Mouse (Mus musculus): ENCODE data around the gene Marc2. TPM values are rescaled to one million over a fixed set of nuclear protein-coding genes. Genes with fewer than 3 reads are reported as not detected.

The Marc2 gene
- polyA plus RNA-seq, 1 experiment from 2014 or later = 115 TPM

DNA sequence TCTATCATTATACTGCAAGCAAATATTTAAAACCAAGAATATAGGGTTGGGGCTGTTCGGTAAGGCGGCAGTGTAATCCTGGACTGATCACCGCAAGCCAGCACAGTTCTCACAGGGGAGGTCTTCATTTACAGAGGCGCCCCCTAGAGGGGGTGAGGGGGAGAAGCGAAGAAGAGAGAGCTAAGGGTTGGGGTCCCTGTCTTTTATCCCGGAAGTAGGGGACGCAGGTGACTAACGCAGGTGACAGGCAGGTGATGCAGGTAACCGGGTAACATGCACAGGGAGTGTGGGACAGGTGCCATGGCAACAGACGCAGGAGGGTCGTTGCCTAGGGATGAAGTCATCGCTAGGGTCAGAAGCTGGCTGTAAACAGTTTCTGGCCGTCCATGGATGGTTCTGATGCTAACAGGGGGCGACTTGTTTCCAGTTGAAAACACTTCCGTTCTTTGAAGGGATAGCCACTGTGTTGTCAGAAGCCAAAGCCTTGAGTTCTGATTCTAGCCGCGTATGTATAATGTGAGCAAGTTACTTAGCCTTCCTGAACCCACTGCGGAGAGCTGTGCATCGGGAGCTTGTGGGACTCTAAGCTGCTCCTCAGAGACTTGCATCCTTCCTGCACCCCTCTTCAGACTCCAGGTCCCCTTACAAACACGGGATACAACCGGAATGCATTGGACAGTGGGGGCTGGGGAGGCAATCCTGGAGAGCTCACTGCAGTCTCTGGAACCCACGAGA lies 69.0 kb downstream of the Marc2 start:
- WGBS = 30% methylated on average over 22 of the region's 22 CpGs
- no peaks in the 10 kb centered on the region for H3K4me1 ChIP-seq (replicated peaks)
- no peaks in the 10 kb centered on the region for H3K9me3 ChIP-seq (replicated peaks)
- H3K36me3 ChIP-seq = no peaks in the 10 kb centered on the region
- 0 out of 2 replicates have a peak, but pooled peaks cover 9% of the 10 kb centered on the region for H3K27me3 ChIP-seq
- H3K27ac ChIP-seq = no peak overlapping the region
- H3K4me3 ChIP-seq = no peak overlapping the region
- no peak for ATAC-seq (replicated peaks; ENCODE audit: insufficient number of reproducible peaks, insufficient read depth, low FRiP score, low read depth)
- no peak overlapping the region for H3K9ac ChIP-seq
- no peak overlapping the region for H3K4me2 ChIP-seq

- WGBS = 59% methylated on average over 9 of the region's 9 CpGs
Observed at GRCm38 (mm10) chr1:184775289-184775688, 71.0 kb downstream of the Marc2 start.

DNA sequence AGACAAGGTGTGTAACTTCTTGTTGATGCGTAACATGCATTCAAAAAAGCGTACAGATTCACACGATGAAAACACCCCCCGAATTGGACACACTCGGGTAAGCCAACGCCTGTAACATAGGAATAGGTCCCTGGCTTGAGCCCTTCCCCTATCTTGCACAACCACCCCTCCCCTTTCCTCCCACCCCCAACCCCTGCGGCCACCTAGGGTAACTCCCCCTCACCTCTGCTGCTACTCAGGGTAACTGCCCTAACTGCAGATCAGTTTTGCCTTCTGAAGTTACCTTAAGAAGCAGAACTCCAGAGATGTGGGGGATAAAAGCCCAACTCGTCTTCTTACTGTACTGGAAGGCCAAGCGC lies 74.4 kb downstream of the Marc2 start:
- Histone ChIP-seq H3K4me3 (no peak overlapping the region), H3K9me3 (replicated peaks) (no peaks in the 10 kb centered on the region), H3K4me1 (replicated peaks) (peaks cover 12% of the 10 kb centered on the region), H3K4me2 (peak overlapping the region; percentile 58), H3K27ac (no peak overlapping the region), H3K27me3 (0 out of 2 replicates have a peak, but pooled peaks cover 5% of the 10 kb centered on the region), H3K9ac (no peak overlapping the region), H3K36me3 (no peaks in the 10 kb centered on the region)
- no peak for ATAC-seq (replicated peaks; ENCODE audit: insufficient number of reproducible peaks, insufficient read depth, low FRiP score, low read depth)
- 15% methylated on average over 9 of the region's 9 CpGs for WGBS

More at GRCm38 (mm10) chr1:184775289-184775688, 71.0 kb downstream of the Marc2 start:
- Histone ChIP-seq H3K27me3 (0 out of 2 replicates have a peak, but pooled peaks cover 9% of the 10 kb centered on the region), H3K9me3 (replicated peaks) (no peaks in the 10 kb centered on the region), H3K36me3 (no peaks in the 10 kb centered on the region), H3K4me2 (no peak overlapping the region), H3K4me1 (replicated peaks) (peaks cover 12% of the 10 kb centered on the region), H3K27ac (no peak overlapping the region), H3K4me3 (no peak overlapping the region), H3K9ac (no peak overlapping the region)
- no peak for ATAC-seq (replicated peaks; ENCODE audit: insufficient number of reproducible peaks, insufficient read depth, low FRiP score, low read depth)

- ATAC-seq (replicated peaks; ENCODE audit: insufficient number of reproducible peaks, insufficient read depth, low FRiP score, low read depth) = peak; percentile 62; the same call in 1 of the 2 replicates
- H3K27ac ChIP-seq = peak overlapping the region; percentile 53
- 7% methylated on average over 18 of the region's 18 CpGs for WGBS
- H3K4me2 ChIP-seq = peak overlapping the region; percentile 58
- peak overlapping the region; percentile 19 for H3K4me3 ChIP-seq
- H3K27me3 ChIP-seq = 0 out of 2 replicates have a peak, but pooled peaks cover 5% of the 10 kb centered on the region
- H3K9ac ChIP-seq = 0 out of 2 replicates have a peak overlapping the region, but pooled peaks have one; percentile 17
- no peaks in the 10 kb centered on the region for H3K36me3 ChIP-seq
- peaks cover 12% of the 10 kb centered on the region for H3K4me1 ChIP-seq (replicated peaks)
- H3K9me3 ChIP-seq (replicated peaks) = no peaks in the 10 kb centered on the region
Observed at GRCm38 (mm10) chr1:184771202-184771890, 74.9 kb downstream of the Marc2 start.

GRCm38 (mm10) chr1:184763866-184764265 lies 82.4 kb downstream of the Marc2 start:
- ATAC-seq (replicated peaks; ENCODE audit: insufficient number of reproducible peaks, insufficient read depth, low FRiP score, low read depth) = no peak
- Histone ChIP-seq H3K36me3 (no peaks in the 10 kb centered on the region), H3K4me3 (no peak overlapping the region), H3K4me1 (replicated peaks) (no peaks in the 10 kb centered on the region), H3K27ac (no peak overlapping the region), H3K4me2 (no peak overlapping the region), H3K9ac (no peak overlapping the region), H3K27me3 (no peaks in the 10 kb centered on the region), H3K9me3 (replicated peaks) (no peaks in the 10 kb centered on the region)
- 48% methylated on average over 3 of the region's 3 CpGs for WGBS

MicroRNAs within 50 kb of the gene (microRNA counts, 519-probe panel; counts per million panel counts)
- 3,165 counts per million, percentile 76 among the panel's probes with 10 or more counts for microRNA mmu-miR-1981

Small RNAs within 50 kb of the gene (microRNA-seq; reads per million reads assigned to microRNA genes)
- 141 reads per million, percentile 54 among the genes with 10 or more reads in this experiment for gene Mir1981

Other genes starting within 250 kb of the Marc2 start
- 10.9 and 12.0 TPM in 2 replicates for gene Hlx, start 113.8 kb downstream of the Marc2 start, polyA plus RNA-seq (2015; fragmentation: Nextera tagmentation; extraction: Ambion mirVana)
- gene Marc1, start 35.1 kb downstream of the Marc2 start, polyA plus RNA-seq (2015; fragmentation: Nextera tagmentation; extraction: Ambion mirVana) = 0.39 TPM in 1 of 2 replicates, not detected in the other
- gene C130074G19Rik, start 36.8 kb upstream of the Marc2 start, polyA plus RNA-seq (2015; fragmentation: Nextera tagmentation; extraction: Ambion mirVana) = 0.93 and 1.4 TPM in 2 replicates
- 1.9 and 2.1 TPM in 2 replicates for gene Mark1, start 153.1 kb upstream of the Marc2 start, polyA plus RNA-seq (2015; fragmentation: Nextera tagmentation; extraction: Ambion mirVana)

Data from heart, embryonic 15.5 days (tissue).